In the genomic region with DNA sequence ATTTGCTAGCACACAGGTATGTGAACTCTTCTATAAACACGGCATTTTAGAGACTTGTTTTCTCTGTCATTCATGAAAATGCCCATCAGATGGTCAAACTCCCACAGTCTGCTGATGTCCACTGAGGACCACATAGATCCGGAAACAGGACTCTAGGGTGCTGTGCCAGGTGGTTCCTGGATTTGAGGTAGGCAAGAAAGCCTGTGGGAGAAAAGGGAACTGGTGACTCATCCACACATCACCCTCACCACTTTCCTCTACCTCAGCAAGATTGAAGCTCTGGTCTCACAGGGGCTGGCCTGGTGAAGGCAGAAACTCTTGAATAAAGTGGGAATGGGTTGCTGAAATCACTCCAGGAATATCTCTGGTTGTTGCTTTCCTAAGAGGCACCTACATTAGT, we compare ENCODE assay signal across 22 mouse cellular contexts.
DNase-seq lines count a peak whose midpoint lies in the region; ATAC-seq lines count a peak whose summit lies in the region.
"Had no signal": no experiment of that assay in that cellular context is flagged by ENCODE, and none has a peak within 500 bp of the region (broad histone marks: within the 10 kb centered on the region; RNA-seq: fewer than 3 reads in every experiment).

No protein-coding gene starts in this region.

- peak; percentile 78 to 83 for ATAC-seq in hematopoietic stem cell, adult 5-6 weeks (replicated peaks in 1 of 2; ENCODE audit: insufficient read depth in 1 of 2, low FRiP score in 2 of 2, low TSS enrichment in 1 of 2, low read depth in 1 of 2, poor library complexity in 2 of 2, severe bottlenecking in 2 of 2)
- ATAC-seq: forebrain, embryonic 13.5 days; forebrain, embryonic 16.5 days; hindbrain, postnatal 0 days; inflammation-experienced regulatory T-cells, adult 6 months; intestine, embryonic 16.5 days had no signal

- peak; percentile 82 for DNase-seq in 416B (ENCODE audit: low read depth)
- DNase-seq in brain, adult 2 months (ENCODE audit: low read depth, low spot score) = peak; percentile 38
- DNase-seq in frontal cortex, postnatal 25 days (ENCODE audit: low spot score in 2 of 2) = no peak
- DNase-seq in lung, postnatal 4 days = no peak
- DNase-seq in liver = no peak
- DNase-seq: adrenal gland, adult 2 months; adrenal gland, postnatal 14 days; B cell, adult 2 months; cerebellum, adult 11-12 months; cerebellum, adult 8-10 months; cerebellum, postnatal 10 days; cerebellum, postnatal 36 days; gastrocnemius, adult 2 months; gastrocnemius, postnatal 14 days; heart, adult 2 months; heart, postnatal 14 days had no signal

Comparison
In these comparisons a context has a peak if more than half of its experiments do, and no peak if none do; other contexts are left out.
1. DNase-seq: peak in 416B (single experiment) and brain, adult 2 months (single experiment); none in frontal cortex, postnatal 25 days (0 of 2), lung, postnatal 4 days (0 of 2) and liver (single experiment).